Mouse (Mus musculus) spleen, adult 2 months (tissue): ENCODE measurements around the gene Exoc3l. TPM values are rescaled to one million over a fixed set of nuclear protein-coding genes. Genes with fewer than 3 reads are reported as not detected.

Source experiments
- DNase-seq, 2 experiments: peaks; one replicate each; pipeline versions ENCODE4 v3.0.0 to v3.0.0-alpha.2; 2012 to 2021; ENCODE audit warnings: low spot score in 2 of 2, low read depth in 1 of 2
- H3K27ac ChIP-seq: fragments of 200-500 bp; 2 replicates; pipeline ENCODE4 v1.5.1; 2012; ENCODE audit warnings: low read length, inconsistent platforms; ENCODE audit not compliant: insufficient read depth
- H3K27me3 ChIP-seq: fragments of 200-500 bp; 2 replicates; pipeline ENCODE4 v1.6.1; 2012; ENCODE audit warnings: mild to moderate bottlenecking, moderate library complexity, low read length, inconsistent platforms; ENCODE audit not compliant: control insufficient read depth, insufficient read depth
- H3K36me3 ChIP-seq: fragments of 200-500 bp; 2 replicates; pipeline ENCODE4 v1.6.1; 2012; ENCODE audit warnings: mild to moderate bottlenecking, low read length, inconsistent platforms; ENCODE audit not compliant: control insufficient read depth, insufficient read depth
- H3K4me1 ChIP-seq: fragments of 200-500 bp; 2 replicates; pipeline ENCODE4 v1.6.1; 2011; ENCODE audit warnings: inconsistent platforms; ENCODE audit not compliant: control insufficient read depth, insufficient read depth, insufficient read length
- H3K4me3 ChIP-seq: fragments of 200-500 bp; 2 replicates; pipeline ENCODE4 v1.5.1; 2011; ENCODE audit warnings: mild to moderate bottlenecking, inconsistent platforms; ENCODE audit not compliant: insufficient read depth, insufficient read length; ENCODE audit errors: extremely low read depth
- CTCF ChIP-seq: fragments of 200-500 bp; IDR thresholded peaks from 2 replicates; pipeline ENCODE4 v1.5.1; 2011; ENCODE audit warnings: mild to moderate bottlenecking, inconsistent platforms; ENCODE audit not compliant: insufficient read depth, insufficient read length, insufficient replicate concordance; ENCODE audit errors: extremely low read depth
- POLR2A ChIP-seq: fragments of 200-500 bp; IDR thresholded peaks from 2 replicates; pipeline ENCODE4 v1.6.1; 2011; ENCODE audit warnings: low read depth, low read length, inconsistent platforms
- WGBS: fragments of 180-500 bp; shearing (Covaris S2); methylation state at CpG from one replicate; pipeline ENCODE4 v1.1.7; 2018; 5-methylcytosine and 5-hydroxymethylcytosine counted together
- polyA plus RNA-seq: library from polyadenylated mRNA; depleted of rRNA; stranded (reverse); fragments of >200 nt; gene quantifications from 2 replicates; pipeline ENCODE4 v1.2.3, GENCODE M21; 2012

Gene Exoc3l
- polyA plus RNA-seq, 1 experiment, result 23.4 TPM

DNA sequence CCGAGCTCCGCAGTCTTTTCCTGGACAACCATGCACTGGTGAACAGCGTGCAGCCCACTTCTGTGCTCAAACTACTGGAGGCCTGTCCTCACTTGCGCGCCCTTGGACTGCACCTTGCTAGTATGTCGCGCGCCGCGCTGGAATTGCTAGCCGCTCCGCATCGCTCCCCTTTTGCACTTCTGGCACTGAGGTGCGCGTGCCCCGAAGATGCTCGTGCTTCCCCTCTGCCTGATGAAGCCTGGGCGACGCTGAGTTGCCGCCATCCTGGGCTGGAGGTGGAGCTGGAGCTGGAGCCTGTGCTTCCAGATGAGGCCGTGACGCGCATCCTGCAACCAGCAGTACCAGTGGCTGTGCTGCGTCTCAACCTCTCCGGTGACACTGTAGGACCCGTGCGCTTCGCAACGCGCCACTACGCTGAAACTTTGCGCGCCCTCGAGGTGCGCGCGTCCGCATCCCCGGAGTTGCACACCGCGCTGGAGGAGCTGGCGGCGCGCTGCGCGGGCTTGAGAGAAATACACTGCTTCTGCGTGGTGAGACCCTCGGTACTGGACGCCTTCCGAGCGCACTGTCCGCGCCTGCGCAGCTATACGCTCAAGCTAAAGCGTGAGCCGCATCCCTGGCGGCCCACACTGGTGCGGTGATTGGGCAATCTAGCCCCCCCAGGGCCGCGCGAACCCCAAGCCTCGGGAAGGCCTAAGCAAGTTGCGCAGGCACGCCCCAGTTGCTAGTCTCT is 27.4 kb downstream of the Exoc3l start:
- DNase-seq, result no peak
- H3K27ac ChIP-seq, result no peak overlapping the region
- peaks cover 15% of the 10 kb centered on the region for H3K4me1 ChIP-seq
- TF ChIP-seq CTCF (no peak), POLR2A (no peak)
- H3K36me3 ChIP-seq, result peaks cover 4% of the 10 kb centered on the region
- no peak overlapping the region for H3K4me3 ChIP-seq
- 63% methylated on average over 65 of the region's 65 CpGs for WGBS
- 0 out of 2 replicates have a peak, but pooled peaks cover 5% of the 10 kb centered on the region for H3K27me3 ChIP-seq

DNA sequence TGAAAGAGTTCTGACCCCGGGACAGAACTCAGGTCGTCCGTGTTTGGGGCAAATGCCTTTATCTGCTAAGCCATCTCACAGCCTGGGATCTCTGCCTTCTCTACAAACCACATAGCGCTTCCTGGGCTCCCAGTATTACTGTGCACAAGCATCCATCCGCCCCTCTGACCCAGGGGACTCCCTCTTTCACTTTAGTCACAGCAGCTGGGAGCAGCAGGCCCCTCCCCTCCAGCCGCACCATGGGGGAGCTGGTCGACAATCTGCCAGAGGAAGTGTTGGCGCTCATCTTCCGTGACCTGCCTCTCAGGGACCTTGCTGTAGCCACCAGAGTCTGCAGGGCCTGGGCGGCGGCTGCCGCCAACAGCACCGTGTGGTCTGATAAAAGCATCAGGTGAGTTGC is 29.1 kb downstream of the Exoc3l start:
- Histone ChIP-seq H3K4me3 (no peak overlapping the region), H3K36me3 (peaks cover 4% of the 10 kb centered on the region), H3K27ac (peak overlapping the region; percentile 34; the same call in 1 of the 2 replicates), H3K4me1 (peaks cover 15% of the 10 kb centered on the region), H3K27me3 (0 out of 2 replicates have a peak, but pooled peaks cover 4% of the 10 kb centered on the region)
- WGBS, result 24% methylated on average over 13 of the region's 13 CpGs
- TF ChIP-seq CTCF, result no peak
- no peak for TF ChIP-seq POLR2A
- DNase-seq, result peak in 1 of 2 experiments; percentile 64

DNA sequence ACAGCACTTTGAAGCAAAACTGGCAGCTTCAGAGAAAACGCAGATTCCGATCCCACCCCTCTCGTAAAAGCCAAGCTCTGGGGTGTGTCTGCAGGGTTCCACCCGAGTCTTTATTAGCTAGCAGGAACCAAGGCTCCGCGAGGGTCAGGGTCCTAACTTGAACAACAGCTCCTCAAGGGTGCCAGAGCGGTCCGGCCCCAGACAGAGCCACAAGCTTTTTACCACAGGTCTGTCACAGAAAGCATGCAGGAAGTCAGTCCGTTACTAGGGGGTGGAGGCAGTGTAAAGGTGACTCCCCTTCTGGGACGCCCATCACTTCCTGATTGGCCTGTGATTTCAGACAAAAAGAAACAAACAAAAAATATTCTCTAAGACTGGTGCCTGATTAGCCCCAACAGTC is 30.8 kb downstream of the Exoc3l start:
- Histone ChIP-seq H3K27ac (peak overlapping the region; percentile 59), H3K4me3 (peak overlapping the region; percentile 96), H3K4me1 (peaks cover 21% of the 10 kb centered on the region), H3K27me3 (0 out of 2 replicates have a peak, but pooled peaks cover 4% of the 10 kb centered on the region), H3K36me3 (peaks cover 4% of the 10 kb centered on the region)
- TF ChIP-seq CTCF (no peak), POLR2A (no peak)
- DNase-seq, result peak; percentile 52 to 58
- under 1% methylated on average over 10 of the region's 10 CpGs for WGBS

DNA sequence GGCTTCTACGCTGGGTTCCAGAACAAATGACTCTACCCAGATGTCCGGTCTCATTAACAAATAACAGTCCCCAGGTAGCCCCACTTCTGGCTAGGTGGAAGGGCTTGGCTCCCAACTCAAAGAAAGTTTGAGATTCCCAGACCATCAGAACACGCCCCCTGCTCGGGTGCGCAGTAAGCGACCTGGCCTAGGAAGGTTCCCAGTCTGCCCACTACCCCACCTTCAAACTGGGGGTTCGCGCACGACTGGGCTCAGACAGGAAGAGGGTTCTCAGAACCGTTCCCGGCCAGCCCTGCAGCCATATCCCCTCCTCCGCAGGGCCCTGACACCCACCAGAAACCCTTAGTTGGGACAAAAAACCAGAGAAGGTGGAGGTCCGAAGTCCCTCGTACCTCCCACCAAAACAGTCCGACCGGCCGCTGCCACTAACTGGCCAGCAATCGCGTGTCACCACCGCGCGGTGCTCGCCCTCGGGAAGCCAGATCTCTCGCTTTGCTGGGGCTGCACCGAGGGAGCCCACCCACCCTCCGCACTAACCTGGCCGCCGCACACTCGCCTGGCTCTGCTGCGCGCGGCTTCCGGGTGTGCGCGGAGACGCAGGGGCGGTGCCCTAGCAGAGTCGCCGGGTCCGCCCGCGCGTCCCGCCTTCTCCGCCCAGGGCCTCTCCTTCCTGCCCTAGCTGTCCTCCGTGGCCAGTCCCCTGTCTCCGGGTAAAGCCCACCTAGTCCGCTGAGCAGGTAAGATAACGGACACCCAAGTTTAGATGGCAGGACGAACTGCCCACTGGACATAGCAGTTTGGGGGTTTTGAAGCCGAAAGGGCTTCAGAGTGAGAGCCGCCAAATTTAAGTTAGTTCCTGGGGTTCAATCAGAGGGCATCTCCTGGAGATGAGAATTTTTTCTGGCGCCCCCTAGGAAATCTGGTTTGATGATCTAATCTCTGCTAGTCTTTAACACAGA is 31.6 kb downstream of the Exoc3l start, which contains the start of the genes Tradd and Fbxl8:
TSS of gene Tradd (minus strand) at position 586 of the 959 bp plus-strand sequence.
TSS of gene Fbxl8 (plus strand) at position 625 of the 959 bp plus-strand sequence.
- H3K36me3 ChIP-seq, result peaks cover 4% of the 10 kb centered on the region
- H3K27ac ChIP-seq, result peak within 1 kb of the TSS; percentile 69
- WGBS, result 1% methylated on average over 54 of the region's 54 CpGs
- peak; percentile 22 to 77 for DNase-seq
- TF ChIP-seq CTCF (no peak), POLR2A (peak; percentile 71)
- H3K4me1 ChIP-seq, result peaks cover 28% of the 10 kb centered on the region
- H3K4me3 ChIP-seq, result peak within 1 kb of the TSS; percentile 96
- H3K27me3 ChIP-seq, result no peaks in the 10 kb centered on the region

DNA sequence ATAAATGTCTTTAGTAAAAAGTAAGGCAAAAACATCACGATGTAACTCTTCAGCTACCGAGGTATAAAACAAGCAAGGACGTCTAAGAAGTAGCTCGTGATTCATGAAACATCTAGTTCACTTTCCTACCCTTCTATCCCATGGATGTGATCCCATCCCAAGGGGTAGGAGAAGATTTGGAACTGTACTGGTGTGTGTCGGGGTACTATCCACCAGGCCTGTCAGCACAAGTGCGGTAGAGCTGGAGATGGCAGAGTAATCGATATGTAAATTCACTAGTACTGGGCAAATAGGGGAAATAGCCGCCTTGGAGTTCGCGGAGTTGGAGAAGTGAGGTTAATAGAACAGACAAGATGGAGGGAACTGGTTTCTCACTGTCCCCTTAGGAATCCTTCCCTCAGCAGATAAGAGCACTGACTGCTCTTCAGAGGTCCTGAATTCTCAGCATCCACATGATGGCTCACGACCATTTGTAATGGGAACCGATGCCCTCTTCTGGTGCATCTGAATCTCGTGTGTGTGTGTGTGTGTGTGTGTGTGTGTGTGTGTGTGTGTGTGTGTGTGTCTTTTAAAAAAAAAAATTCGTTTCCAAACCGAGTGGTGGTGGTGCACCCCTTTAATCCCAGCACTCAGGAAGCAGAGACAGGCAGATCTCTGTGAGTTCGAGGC is 32.5 kb downstream of the Exoc3l start:
- Histone ChIP-seq H3K36me3 (peaks cover 2% of the 10 kb centered on the region), H3K27me3 (no peaks in the 10 kb centered on the region), H3K4me3 (peak overlapping the region; percentile 96; the same call in 1 of the 2 replicates), H3K4me1 (peaks cover 23% of the 10 kb centered on the region), H3K27ac (no peak overlapping the region)
- DNase-seq, result no peak
- TF ChIP-seq POLR2A (no peak), CTCF (no peak)
- 58% methylated on average over 16 of the region's 16 CpGs for WGBS

DNA sequence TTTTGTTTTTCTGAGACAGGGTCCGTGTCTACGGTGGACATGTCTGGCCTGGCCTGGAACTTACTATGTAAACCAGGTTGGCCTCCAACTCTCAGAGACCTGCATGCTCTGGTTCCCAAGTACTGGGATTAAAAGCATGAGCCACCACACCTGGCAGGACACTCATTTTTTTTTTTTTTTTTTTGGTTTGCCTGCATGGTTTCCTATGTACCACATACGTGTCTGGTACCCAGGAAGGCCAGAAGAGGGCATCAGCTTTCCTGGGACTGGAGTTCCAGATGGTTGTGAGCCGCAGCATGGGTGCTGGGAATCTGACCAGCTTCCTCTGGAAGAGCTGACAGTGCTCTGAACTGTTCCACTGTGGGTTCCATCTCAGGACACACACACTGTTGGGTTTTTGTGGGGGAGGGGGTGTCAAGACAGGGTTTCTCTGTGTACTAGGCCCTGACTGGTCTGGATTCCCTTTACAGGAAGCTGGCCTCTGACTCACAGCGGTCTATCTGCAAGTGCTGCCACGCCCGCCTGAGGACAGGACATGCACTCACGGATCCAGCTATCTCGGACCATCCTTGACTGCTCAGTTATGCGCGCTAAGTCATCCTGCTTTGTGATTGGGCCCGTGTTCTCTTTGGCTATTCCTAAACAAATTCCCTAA is 34.4 kb downstream of the Exoc3l start:
- H3K36me3 ChIP-seq, result no peaks in the 10 kb centered on the region; the same call in 1 of the 2 replicates
- TF ChIP-seq POLR2A (no peak), CTCF (no peak)

More for the DNA sequence above, 34.4 kb downstream of the Exoc3l start:
- peaks cover 20% of the 10 kb centered on the region for H3K4me1 ChIP-seq
- WGBS, result 92% methylated on average over 12 of the region's 12 CpGs
- H3K27me3 ChIP-seq, result no peaks in the 10 kb centered on the region
- H3K27ac ChIP-seq, result no peak overlapping the region
- H3K4me3 ChIP-seq, result no peak overlapping the region
- DNase-seq, result no peak
